Mouse (Mus musculus): Measurements from ENCODE around the gene Tbx20. TPM values are rescaled to one million over a fixed set of nuclear protein-coding genes. Genes with fewer than 3 reads are reported as not detected.

Tbx20 gene
- total RNA-seq (2022) = under 1 TPM in 1 of 4 experiments, not detected in 3; 0.02 TPM

DNA sequence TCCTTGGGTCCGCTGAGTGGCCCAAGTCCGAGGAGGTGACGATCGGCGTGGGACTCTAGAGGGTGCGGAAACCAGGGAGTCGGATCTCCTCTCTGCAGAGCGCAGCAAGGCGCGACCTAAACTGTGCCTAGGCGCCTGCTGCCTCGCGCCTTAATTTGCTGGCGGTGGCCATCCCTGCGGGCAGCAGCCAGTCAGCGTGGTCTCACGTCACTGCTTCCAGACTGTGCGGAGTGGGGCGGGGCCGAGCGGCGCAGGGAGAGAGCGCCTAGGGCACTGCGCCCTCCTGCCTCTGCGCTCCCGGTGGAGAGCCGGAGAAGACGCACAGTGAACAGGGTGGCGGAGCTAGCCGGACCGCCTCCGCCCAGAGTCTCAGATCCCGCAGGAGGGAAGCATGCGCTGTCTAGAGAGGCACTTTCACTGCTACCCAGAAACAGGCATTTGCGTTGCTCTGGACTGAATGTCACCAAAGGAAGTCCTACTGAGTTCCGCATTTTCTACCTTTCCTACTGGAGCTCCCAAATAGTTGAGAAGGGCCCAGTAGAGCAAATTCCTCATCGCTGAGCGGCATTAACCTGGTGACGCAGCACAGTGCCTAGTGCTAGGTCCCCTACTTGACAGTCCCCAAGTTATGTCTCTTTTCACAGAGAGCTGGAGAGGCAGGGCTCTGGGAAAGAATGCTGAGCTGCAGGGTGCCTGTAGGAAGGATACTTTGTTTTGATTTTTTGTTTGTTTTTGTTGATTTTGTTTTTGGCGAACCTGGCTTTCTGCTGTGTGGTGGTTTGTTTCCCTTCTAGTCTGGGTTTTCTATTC is at the start of gene Tbx20:
Gene Tbx20 (minus strand): TSS at position 144 of the 810 bp plus-strand sequence.
- no peak for DNase-seq (ENCODE audit: low spot score in 2 of 2)

DNA sequence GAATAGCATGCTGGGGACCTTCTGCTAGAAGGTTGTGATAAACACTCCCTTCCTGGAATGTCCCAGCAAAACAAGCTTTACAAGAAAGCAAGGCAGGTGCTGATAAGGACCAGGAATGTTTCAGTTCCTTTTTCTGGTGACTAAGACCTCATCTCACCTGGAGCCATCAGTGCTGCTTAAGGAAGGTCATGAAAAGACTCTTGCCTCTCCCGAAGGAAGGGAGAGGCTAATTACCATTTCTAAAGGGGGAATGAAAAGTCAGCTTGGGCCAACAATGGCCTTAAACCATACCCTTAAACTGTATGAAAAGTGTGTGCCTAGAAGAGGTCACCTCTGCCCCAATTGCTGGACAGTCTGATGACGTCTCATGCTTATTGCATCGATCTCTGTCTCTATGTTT is 44.4 kb upstream of the Tbx20 start:
- DNase-seq (ENCODE audit: low spot score in 2 of 2) = no peak

DNA sequence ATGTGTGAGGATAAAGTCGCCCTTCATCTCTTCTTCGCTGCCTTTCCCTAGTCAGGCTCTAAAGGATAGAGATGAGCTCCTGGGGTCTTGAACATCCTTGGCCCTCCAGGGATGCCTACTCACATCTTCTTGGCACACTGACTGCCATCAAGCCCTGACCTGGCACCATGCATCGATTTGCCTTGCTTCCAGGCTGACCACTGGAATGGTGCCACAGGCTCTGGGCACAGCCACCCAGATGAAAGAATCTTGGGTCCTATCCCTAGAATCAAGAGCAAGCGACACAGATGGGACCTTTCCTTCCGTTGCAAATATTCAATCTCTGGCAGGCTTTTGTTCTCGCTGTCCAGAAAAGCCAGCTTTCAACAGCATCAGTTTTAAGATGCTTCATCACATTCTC is 38.4 kb upstream of the Tbx20 start:
- no peak for DNase-seq (ENCODE audit: low spot score in 2 of 2)

DNA sequence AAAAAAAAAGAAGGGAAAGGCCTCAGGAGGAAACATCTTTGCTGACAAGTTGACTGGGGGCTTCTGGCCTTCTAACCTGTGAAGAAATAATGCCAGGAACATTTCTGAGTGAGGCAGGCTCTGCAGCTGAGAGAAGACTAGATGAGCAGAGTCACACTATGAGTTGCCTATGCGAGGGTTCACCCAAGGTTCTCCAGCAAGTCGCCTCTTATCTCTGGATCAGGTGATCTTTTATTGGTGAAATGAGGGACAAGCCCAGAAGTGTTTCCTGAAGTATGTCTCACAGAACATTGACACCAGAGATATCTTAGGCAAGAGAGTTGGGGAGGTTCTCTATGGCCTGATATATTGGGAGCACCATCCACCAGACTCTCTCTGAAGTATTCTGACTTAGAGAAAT is 18.0 kb upstream of the Tbx20 start:
- no peak for DNase-seq (ENCODE audit: low spot score in 2 of 2)

DNA sequence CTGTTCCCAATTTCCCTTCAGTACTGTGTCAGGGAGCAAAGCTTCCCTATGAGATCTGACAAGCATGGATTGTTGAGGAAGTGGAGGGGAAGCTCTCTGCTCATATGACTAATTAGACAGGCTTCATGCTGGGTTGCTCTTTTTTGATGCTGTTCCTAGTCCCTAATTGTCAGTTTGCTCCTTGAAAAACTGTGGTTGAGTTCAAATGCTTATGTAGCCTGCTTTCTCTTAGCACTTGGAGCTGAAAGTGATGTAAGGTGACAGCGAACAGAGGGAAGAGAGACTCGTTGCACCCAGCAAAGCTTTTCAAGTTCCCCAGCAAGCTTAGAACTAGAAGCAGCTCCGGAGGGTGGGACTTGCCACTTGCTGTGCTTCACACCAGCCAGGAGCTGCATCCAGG is 15.3 kb upstream of the Tbx20 start:
- DNase-seq (ENCODE audit: low spot score in 2 of 2) = no peak

DNA sequence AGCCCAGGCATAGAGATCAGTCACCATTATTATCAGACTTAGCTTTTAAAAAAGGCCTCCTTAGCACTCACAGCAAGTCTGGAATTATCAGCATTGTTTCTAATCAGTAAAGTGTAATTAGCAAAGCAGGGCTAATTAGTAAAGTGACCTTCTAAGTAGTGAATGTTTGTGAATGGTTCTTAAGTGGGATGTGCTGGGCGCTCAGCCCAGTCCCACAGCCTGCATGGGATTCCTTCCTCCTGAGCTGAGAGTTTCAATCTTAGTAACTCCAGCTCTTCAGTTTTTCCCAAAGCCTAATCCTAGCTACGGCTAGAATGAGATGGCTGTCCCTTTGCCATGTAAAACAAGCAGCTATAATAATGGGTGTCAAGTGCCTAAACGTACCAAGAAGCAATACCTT is 8.2 kb upstream of the Tbx20 start:
- no peak for DNase-seq (ENCODE audit: low spot score in 2 of 2)

DNA sequence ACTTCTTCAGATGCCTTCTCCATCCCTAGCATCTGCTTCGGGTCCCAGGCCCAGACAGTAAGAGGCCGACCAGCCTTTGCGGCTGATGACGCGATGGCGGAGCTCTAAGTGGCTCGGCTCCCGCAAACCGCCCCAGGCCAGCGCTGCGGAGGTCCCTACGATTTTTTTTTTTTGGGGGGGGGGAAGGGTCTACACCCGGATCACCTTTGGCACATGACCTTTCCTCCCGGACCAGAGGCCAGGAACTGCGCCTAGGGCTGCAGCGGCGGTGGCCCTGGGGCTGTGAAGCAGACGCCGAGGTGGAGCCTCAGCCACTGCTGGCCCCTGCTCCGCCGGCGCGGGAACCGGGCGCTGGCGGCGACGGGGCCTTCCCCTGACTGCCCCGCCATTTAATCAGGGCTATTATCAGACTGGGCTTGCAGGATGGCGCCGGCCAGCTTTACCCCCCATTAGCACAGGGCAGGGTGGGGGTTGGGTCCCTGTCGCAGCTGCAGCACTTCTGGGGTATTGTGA is 6.9 kb upstream of the Tbx20 start:
- DNase-seq (ENCODE audit: low spot score in 2 of 2) = no peak

DNA sequence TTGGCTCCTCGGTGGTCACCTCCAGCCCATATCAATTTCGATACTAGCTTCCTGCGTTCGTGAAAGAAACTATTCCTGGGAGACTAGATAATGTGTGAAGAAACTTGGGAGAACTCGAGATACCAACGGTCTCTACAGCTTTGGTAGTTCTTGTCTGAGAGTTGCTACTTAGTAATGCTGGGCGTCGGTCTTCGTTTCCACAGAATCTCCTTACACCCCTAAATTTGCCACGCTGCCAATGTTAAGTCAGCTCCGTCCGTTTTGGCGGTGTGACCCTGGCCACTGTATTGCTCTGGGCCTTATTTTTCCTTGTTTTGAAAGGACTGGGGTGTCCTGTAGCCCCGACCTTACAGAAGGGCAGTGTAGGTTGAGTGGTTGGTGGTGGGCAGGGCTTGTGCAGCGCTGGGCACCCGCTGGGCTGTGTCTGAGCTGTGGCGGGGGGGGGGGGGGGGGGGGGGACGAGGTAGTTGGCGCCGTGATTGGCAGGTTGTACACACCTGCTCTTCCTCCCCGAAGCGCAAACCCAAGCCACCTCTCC is 6.4 kb upstream of the Tbx20 start:
- no peak for DNase-seq (ENCODE audit: low spot score in 2 of 2)

DNA sequence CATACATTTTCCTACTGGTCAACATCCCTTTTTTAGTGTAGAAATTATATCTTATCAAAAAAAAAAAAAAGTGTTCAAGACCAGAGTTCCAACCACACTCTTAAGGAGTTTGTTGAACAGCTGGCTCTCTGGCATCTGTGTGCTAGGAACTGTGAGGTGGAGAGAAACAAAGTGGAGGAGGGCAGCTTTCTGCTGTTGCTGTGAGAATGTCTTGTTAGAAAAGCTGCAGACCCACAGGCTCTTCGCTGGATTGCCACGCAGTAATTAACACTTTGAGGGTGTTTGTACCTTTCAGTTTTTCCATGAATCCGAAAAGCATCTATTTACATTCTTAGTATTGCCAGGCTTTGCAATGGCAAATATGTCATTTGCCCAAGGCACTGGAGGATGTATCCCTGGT is 5.9 kb upstream of the Tbx20 start:
- DNase-seq (ENCODE audit: low spot score in 2 of 2) = no peak

DNA sequence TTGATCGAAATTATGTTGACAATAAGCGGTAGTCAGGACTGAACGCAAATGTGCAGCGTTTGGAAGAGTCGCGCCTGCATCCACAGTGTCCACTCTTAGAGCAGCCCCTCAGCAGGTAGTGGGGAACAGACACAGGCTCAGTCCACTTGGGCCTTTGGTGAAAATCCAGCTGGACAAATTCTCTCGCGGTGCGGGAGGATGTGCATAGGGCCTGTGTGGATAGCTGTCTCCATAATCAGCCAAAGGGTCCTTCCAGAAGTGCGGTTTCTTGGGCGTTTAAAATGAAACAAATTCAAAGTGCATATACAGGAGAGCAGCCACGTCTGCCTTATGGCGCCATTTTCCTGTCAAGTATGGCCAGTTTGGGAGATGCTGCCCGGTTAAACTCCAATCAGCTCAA is 4.5 kb upstream of the Tbx20 start:
- DNase-seq (ENCODE audit: low spot score in 2 of 2) = no peak

DNA sequence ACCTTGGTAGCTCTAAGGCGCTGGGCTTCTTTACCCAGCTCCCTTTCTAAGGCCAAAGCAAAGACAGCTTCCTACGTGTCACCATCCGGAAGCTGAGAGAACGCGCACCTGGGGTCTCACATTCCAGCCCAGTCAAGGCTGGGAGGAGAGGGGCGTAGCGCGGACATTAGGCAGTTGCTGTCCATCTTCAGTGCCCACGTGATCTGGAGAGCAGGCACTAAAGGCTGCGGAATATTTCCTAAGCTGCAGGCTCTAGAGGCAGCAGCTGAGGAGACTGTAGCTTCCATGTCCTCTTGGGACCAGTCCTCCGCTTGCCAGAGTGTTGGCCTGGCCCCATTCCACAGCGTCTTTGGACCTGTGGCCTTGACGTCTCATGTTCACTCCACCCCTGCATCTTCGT is 3.9 kb upstream of the Tbx20 start:
- no peak for DNase-seq (ENCODE audit: low spot score in 2 of 2)

DNA sequence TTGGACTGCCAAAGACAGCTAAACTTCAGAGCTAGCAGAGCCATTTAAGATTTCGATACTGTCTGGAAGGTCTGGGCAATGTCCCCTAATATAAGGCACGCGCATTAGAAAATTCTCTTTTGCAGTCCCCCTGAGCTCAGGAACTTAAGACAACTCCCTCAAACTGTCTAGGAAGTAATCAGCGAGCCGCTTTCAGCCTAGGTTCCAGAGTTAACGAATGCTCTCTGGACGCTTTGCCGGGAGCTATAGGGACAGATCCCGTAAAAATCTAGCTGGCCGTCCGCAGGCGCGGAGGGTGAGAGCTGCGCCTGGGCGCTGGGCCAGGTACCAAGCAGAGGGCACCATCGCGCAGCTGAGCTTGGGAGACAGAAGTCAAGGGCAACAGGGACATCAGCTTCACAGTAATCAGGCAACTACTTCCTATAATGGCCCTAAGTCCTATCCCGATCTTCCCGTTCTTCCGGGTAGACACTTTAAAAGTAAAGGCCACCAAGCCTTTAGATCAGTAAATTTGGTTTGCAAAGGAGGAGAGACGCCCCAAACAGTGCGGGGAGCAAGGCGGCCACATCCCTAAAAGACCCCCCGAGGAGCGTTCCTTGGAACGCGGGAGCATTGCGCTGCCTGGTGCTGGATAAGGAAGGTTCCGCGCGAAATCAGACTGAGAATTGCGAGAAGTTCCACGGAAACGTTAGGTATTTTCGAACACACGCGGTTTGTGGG is 3.2 kb upstream of the Tbx20 start:
- DNase-seq (ENCODE audit: low spot score in 2 of 2) = no peak

DNA sequence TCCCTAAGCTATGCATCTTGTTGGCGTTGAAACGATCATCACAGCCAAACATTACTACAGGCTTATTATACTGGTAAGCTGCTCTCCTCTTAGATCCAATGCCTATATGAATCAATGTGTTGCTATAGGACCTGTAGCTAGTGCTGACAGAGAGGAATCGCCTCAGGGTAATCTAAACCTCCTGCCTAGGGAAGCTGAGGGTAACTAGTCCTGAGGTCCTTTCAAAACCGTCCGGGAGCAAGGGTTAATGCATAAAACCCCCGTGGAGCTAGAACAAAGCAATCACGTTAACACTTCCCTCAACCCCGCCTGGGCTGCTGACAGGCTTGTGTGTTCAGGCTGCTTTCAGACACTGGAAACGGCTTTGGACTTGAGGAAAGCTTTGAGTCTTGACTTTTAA is 2.4 kb upstream of the Tbx20 start:
- no peak for DNase-seq (ENCODE audit: low spot score in 2 of 2)

DNA sequence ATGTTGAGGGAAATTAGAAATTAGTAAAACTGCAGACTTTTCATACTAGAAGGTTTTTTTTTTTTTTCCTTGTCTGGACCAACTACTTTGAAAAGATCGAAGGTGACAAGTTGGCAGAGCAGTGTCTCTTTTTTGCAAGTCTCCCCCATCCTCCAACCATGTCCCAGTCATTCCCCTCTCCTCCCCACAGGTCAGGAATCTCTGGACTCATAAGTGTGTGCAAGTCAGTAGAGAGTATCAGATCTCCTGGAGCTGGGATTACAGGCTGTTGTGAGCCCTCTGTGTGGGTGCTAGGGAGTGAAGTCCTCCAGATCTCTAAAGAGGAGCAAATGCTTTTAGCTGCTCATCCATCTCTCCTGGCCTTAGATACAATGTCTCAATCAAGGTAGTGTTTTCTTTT is 1.5 kb upstream of the Tbx20 start:
- DNase-seq (ENCODE audit: low spot score in 2 of 2) = no peak

DNA sequence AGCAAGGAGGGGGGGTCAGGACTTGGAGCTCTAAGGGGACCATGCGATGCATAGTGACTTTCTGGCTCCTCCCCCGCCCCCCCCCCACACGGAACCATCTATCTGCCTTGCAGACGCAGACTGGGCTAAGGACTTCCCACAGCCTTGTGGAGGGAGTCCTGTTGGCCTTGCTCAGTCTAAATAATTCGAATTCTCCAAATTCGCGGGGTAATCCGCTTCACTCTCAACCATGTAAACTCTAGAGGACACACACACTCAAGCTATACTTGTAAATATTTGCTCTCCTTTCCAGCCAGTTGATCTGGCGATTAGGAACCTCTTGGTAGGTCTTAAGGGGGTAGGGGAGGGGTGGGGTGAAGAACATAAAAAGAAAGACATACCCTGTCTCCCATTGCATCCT is 898 bp upstream of the Tbx20 start:
- no peak for DNase-seq (ENCODE audit: low spot score in 2 of 2)

DNA sequence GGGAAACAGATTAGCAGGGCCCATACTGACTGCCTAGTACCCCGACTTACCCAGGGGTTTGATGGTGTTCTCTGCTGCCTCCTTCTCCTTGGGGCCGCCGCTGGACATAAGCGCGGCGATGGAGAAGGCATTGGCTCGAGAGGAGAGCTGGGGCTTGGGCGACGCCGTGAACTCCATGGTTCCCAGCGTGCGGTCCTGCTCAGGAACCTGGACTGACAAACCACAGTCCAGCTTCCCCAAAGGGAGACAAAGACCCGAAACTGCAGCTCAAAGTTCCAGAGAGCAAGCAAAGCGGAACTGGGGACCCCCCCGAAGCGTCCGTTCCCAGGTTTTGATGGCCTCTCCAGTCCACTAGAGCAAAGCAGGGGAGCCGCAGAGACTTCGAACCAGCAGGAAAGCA is 434 bp downstream of the Tbx20 start:
- DNase-seq (ENCODE audit: low spot score in 2 of 2) = no peak

DNA sequence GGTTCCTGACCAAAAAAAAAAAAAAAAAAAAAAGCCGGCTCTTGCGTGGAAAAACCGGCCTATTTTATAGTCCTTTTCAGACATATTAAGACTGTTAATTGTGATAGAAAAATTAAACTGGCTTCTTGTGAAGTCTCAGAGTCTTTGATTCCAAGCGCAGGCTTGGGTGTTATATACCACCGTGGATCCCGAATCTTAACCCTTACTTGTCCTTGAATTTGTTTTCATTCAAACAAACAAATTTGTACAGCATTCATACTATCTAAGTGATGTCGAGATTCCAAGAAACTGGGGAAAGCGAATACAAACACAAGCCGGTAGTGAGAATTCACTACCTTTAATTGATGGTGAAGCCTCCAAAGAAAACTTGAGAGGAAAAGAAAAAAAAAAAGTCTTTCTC is 932 bp downstream of the Tbx20 start:
- DNase-seq (ENCODE audit: low spot score in 2 of 2) = no peak

DNA sequence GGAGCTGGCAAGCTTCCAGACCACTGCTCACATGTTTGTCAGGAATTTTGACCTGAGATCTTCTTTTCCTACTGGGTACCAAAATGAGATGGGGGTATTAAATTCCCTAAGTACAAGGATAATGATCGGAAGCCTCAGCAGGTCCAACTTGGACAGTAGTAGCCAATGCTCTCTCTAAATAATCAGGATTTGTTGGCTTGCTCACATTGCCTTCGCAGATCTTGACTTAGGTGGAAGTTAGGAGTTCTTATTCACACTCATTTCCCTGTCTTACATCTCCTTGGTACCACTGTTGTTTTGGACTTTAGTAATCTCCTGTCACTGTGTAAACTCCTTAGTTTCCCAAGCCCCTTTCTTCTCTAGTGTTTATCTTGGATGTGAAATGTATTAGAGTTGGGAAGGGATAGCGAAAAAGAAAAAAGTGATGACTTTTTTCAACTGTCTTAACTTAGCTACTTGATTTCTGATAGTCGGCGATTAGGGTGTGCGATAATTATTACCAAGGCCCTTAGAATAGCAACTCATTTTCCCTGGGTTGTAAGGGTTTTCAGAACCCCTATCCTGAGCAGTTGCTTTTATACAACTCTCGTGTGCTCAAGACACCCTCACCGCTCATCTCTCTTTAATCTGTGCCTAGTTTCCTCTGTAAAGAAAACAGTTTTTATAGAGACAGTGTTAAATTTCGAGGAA is 1.5 kb downstream of the Tbx20 start:
- DNase-seq (ENCODE audit: low spot score in 2 of 2) = no peak

DNA sequence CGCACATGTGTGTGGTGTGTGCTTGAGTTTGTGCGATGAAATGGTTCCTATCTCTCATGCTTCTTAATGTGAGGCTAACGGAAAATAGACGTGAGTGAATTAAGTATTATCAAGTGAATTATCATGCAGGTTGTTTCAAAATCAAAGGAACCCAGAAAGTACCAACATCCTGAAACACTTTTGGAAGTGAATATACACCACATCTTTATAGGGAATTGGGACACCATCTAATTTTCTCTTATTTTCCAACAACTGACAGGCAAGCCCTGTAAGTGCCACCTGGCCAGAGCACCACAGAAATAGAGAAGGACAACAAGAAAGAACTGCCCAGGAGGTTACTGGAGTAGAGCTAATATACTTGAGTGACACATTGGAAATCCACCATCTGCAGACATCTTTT is 2.4 kb downstream of the Tbx20 start:
- no peak for DNase-seq (ENCODE audit: low spot score in 2 of 2)

DNA sequence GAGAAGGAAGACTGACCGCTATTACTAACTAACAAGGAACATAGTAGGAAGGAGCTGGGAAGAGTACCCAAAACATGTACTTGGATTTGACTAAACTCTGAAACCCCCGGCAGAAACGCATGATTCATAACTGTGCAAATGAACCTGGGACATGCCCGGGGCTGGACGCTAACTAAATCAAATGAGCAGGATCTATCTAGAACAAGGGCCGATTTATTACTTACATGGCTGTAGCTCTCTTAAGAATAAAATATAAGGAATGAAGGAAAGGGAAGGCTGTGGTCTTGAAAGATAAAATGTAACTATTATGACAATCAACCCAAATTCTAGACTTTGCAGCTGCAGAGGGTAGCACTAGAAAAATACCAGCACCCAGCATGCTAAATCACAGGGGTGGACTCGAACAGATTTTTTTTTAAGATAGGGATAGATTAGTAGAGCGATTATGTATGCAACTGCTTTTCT is 3.1 kb downstream of the Tbx20 start:
- DNase-seq (ENCODE audit: low spot score in 2 of 2) = no peak

DNA sequence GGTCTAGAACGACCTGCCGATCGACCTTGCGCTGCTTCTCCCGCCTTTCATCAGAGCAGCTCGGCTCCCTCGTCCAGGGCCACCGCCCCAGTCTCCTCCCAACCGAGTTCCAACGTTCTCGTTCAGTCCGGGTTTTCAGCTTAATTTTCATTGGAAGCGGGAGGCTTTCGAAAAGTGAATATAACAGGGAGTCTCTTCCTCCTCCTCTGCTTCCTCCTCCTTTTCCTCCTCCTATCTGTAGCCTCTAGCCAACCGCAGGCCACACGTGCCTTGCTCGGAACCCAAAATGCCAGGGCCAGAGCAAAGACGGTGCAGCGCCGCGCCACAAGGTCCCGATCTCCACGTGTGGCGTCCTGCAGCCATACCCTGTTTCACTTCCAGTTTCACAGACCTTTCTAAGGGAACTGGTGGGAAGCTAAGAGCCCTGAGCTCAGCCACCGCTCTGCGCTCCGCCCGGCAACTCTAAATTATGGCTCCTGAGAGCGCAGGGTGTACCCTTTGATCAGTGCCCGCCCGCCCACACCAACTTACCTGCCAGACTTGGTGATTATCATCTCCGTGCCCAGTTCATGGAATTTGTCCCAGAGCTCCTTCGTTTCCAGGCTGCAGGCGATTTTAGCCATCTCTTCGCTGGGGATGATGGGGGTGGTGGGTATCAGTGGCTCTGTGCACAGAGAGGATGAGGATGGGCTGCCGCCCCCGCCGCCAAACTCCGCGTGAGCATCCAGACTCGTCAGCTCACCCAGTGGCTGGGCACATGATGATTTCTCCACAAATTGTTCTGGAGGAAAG is 3.8 kb downstream of the Tbx20 start:
- DNase-seq (ENCODE audit: low spot score in 2 of 2) = no peak

Data from left cerebral cortex, adult 8-10 months (tissue).